Mouse (Mus musculus): ENCODE measurements at regions not wholly inside any gene's neighbourhood (a gene's known extent, or its start where the extent isn't known, plus 50 kb on each side); places are given as distances from the start of the nearest gene placed in this dataset.

DNA sequence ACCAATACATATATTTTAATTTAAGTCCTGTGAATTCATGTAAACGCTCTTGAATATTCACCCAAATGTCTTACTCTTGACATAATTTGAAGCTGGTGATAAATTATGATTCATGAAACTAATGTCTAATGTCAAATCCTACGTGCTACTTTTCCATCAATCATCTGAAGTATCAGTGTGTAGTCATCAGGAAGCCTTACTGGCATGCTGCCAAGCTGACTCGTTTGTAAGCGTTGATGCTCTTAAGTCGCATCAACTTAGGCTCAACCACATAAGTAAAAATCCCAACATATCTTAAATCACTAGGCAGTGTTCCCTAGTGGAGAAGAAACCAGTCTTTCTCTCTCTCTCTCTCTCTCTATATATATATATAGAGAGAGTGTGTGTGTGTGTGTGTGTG, 58.2 kb upstream of the B430305J03Rik start:
- TF ChIP-seq CTCF (IDR thresholded peaks at IDR 0.05; ENCODE audit: low read depth, low read length) (no peak), POLR2A (IDR thresholded peaks at IDR 0.05; ENCODE audit: extremely low read depth, insufficient read depth, low read length) (no peak)
- H3K79me2 ChIP-seq (ENCODE audit: control insufficient read depth, insufficient read depth, low read length): no peaks in the 10 kb centered on the region
- WGBS: 73% methylated on average over 5 of the region's 5 CpGs

DNA sequence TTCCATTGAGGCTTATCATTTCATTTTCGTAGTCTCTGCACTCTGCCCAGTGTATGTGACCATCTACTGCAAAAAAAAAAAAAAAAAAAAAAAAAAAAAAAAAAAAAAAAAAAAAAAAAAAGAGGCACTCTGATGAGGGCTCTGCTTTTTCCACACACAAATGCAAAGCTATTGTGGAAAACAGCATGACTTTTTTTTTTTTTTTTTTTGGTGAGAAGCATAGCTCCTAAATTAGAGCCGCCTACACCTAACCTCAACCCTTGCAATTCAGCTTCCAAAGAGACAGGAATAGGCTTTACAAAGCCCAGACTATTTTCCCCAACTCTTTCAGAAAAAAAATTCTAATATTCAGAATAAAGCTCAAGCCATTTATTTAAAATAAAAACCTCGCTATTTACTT, 54.0 kb upstream of the B430305J03Rik start:
- DNase-seq (ENCODE audit: extremely low read depth, low read depth, low spot score): no peak
- WGBS: 85% methylated on average over 3 of the region's 3 CpGs
- Histone ChIP-seq H3K27ac (replicated peaks; ENCODE audit: insufficient read depth, low read depth, low read length) (no peak overlapping the region), H3K27me3 (ENCODE audit: control insufficient read depth, insufficient read depth, low read length) (no peaks in the 10 kb centered on the region), H3K79me2 (ENCODE audit: control insufficient read depth, insufficient read depth, low read length) (no peaks in the 10 kb centered on the region), H3K36me3 (ENCODE audit: control insufficient read depth, insufficient read depth, low read length) (no peaks in the 10 kb centered on the region), H3K4me1 (ENCODE audit: control insufficient read depth, insufficient read depth, low read length) (no peaks in the 10 kb centered on the region), H3K4me3 (ENCODE audit: insufficient read depth, low read depth, low read length) (no peak overlapping the region), H3K9ac (ENCODE audit: low read depth, low read length) (no peak overlapping the region)
- TF ChIP-seq CTCF (IDR thresholded peaks at IDR 0.05; ENCODE audit: low read depth, low read length) (no peak), POLR2A (IDR thresholded peaks at IDR 0.05; ENCODE audit: extremely low read depth, insufficient read depth, low read length) (no peak)

More for the DNA sequence above, 58.2 kb upstream of the B430305J03Rik start:
- H3K4me3 ChIP-seq (ENCODE audit: insufficient read depth, low read depth, low read length): no peak overlapping the region
- H3K9ac ChIP-seq (ENCODE audit: low read depth, low read length): no peak overlapping the region
- H3K36me3 ChIP-seq (ENCODE audit: control insufficient read depth, insufficient read depth, low read length): no peaks in the 10 kb centered on the region
- H3K27ac ChIP-seq (replicated peaks; ENCODE audit: insufficient read depth, low read depth, low read length): no peak overlapping the region
- H3K4me1 ChIP-seq (ENCODE audit: control insufficient read depth, insufficient read depth, low read length): no peaks in the 10 kb centered on the region
- no peak for DNase-seq (ENCODE audit: extremely low read depth, low read depth, low spot score)
- H3K27me3 ChIP-seq (ENCODE audit: control insufficient read depth, insufficient read depth, low read length): no peaks in the 10 kb centered on the region

DNA sequence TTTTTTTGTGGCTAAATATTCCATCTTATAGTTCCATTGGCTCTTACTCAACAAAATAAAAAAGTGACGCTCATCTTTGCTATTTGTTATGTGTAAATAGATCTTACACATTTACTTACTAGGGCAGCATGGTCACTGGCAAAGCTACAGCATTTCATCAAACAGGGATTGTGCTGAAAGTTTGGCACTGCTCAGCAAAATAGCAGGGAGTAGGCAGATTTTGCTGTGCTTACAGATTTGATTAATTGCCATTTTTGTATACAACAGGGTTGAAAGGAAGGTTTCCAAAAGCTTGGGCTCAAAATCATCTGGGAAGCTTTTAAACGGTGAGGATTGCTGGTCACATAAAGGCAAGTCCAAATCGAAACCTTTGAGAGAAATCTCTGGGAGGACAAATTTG, 52.3 kb upstream of the B430305J03Rik start:
- Histone ChIP-seq H3K9ac (ENCODE audit: low read depth, low read length) (no peak overlapping the region), H3K4me1 (ENCODE audit: control insufficient read depth, insufficient read depth, low read length) (no peaks in the 10 kb centered on the region), H3K27me3 (ENCODE audit: control insufficient read depth, insufficient read depth, low read length) (no peaks in the 10 kb centered on the region), H3K4me3 (ENCODE audit: insufficient read depth, low read depth, low read length) (no peak overlapping the region), H3K36me3 (ENCODE audit: control insufficient read depth, insufficient read depth, low read length) (no peaks in the 10 kb centered on the region), H3K79me2 (ENCODE audit: control insufficient read depth, insufficient read depth, low read length) (no peaks in the 10 kb centered on the region), H3K27ac (replicated peaks; ENCODE audit: insufficient read depth, low read depth, low read length) (no peak overlapping the region)
- no peak for TF ChIP-seq CTCF (IDR thresholded peaks at IDR 0.05; ENCODE audit: low read depth, low read length)
- no peak for TF ChIP-seq POLR2A (IDR thresholded peaks at IDR 0.05; ENCODE audit: extremely low read depth, insufficient read depth, low read length)
- 73% methylated on average over 3 of the region's 3 CpGs for WGBS
- no peak for DNase-seq (ENCODE audit: extremely low read depth, low read depth, low spot score)
